Mouse (Mus musculus): ENCODE measurements around the gene Ppfia1. TPM values are rescaled to one million over a fixed set of nuclear protein-coding genes. Genes with fewer than 3 reads are reported as not detected.

Gene Ppfia1
- polyA plus RNA-seq (2012; rRNA removed): 51.8 and 52.1 TPM in 2 replicates

GRCm38 (mm10) chr7:144553237-144554122 is at the start of gene Ppfia1:
TSS of gene Ppfia1 (minus strand) at chr7:144553729.

GRCm38 (mm10) chr7:144582284-144582980 is 28.9 kb upstream of the Ppfia1 start, which contains the start of gene Fadd:
TSS of gene Fadd (minus strand) at chr7:144582463.

GRCm38 (mm10) chr7:144470545-144471059 is 82.9 kb downstream of the Ppfia1 start, which contains the start of gene Cttn:
TSS of gene Cttn (minus strand) at chr7:144471009.

Other genes with a start within 250 kb of the Ppfia1 start
- 207 and 230 TPM in 2 replicates for gene Cttn, start 82.7 kb downstream of the Ppfia1 start, polyA plus RNA-seq (2012; rRNA removed)
- 6.5 and 6.9 TPM in 2 replicates for gene Fadd, start 28.7 kb upstream of the Ppfia1 start, polyA plus RNA-seq (2012; rRNA removed)
- gene Ano1, start 198.2 kb upstream of the Ppfia1 start, polyA plus RNA-seq (2012; rRNA removed): 10.5 and 11.8 TPM in 2 replicates